Mouse (Mus musculus) myocyte (in vitro differentiated cells): Measurements from ENCODE around the gene Rbm34.

ENCODE experiments used
- POLR2A ChIP-seq: IDR thresholded peaks from one replicate; pipeline ENCODE4 v1.6.1; 2011; ENCODE audit warnings: low read depth, mild to moderate bottlenecking, control low read depth, moderate library complexity; ENCODE audit not compliant: insufficient read length
- TCF12 ChIP-seq: IDR thresholded peaks from one replicate; pipeline ENCODE4 v1.6.1; 2011; ENCODE audit warnings: mild to moderate bottlenecking, control low read depth; ENCODE audit not compliant: poor library complexity, insufficient read depth, severe bottlenecking

GRCm38 (mm10) chr8:126973686-126974265 is 2.9 kb upstream of the Rbm34 start:
- no peak for TF ChIP-seq TCF12
- TF ChIP-seq POLR2A, result no peak
